Mouse (Mus musculus) adrenal gland, postnatal 0 days (tissue): ENCODE data around the gene Tmem100. TPM values are rescaled to one million over a fixed set of nuclear protein-coding genes. Genes with fewer than 3 reads are reported as not detected.

Experiments used
- polyA plus RNA-seq: library from polyadenylated mRNA; unstranded; fragments of >200 nt; fragmentation: Nextera tagmentation; extraction: Ambion mirVana; gene quantifications from 2 replicates; pipeline ENCODE4 v1.2.1, GENCODE M21; 2015

Tmem100 gene
- 11.7 and 18.9 TPM in 2 replicates for polyA plus RNA-seq

DNA sequence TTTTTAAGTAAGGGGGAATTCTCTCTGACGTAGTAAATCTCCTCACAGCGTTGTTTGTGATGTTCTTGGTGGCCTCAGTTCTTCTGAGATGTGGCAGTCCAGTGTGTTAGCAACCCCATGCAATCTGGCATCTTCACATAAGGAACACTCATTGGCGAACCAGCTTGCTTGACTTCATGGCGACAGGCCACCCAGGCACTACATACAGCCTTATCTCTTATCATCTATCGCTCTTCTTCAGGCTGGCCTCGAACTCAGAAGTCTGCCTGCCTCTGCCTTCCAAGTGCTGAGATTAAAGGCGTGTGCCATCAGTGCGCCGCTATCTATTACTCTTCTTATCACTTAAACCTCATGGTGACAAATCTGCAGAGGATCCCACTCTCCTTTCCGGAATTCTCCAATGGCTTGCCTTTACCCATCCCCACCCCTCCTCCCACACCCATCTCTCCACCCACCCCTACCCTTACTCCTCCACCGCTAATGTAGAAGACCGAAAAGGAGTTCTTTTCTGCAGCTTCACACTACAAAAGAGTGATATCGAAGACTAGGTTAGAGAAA, at the start of gene Tmem100:
TSS of gene Tmem100 (plus strand) at position 508 of the 558 bp plus-strand sequence.

GRCm38 (mm10) chr11:90002231-90002986, 27.7 kb upstream of the Tmem100 start, which contains the start of gene Pctp:
Gene Pctp (minus strand): TSS chr11:90002894.

Other genes starting within 250 kb of the Tmem100 start
- gene Pctp, start 27.5 kb upstream of the Tmem100 start, polyA plus RNA-seq = 6.2 and 6.7 TPM in 2 replicates
- 11.2 and 13.2 TPM in 2 replicates for gene Gm45716, start 157.3 kb downstream of the Tmem100 start, polyA plus RNA-seq
- gene Mmd, start 219.1 kb downstream of the Tmem100 start, polyA plus RNA-seq = 27.8 and 34.2 TPM in 2 replicates